Mouse (Mus musculus) embryonic facial prominence, embryonic 15.5 days (tissue): Measurements from ENCODE around the gene Cadps. TPM values are rescaled to one million over a fixed set of nuclear protein-coding genes. Genes with fewer than 3 reads are reported as not detected.

Source experiments
- ATAC-seq: fragments of 200-750 bp; cut with Nextera tagmentation; 2 replicates; pipeline ENCODE4 v1.8.0; 2017; ENCODE audit warnings: low read depth, moderate TSS enrichment; ENCODE audit not compliant: insufficient number of reproducible peaks, low FRiP score, low TSS enrichment
- H3K27ac ChIP-seq: fragments of 300-500 bp; sonication (generic); replicated peaks from 2 replicates; pipeline ENCODE4 v1.5.1; 2015; ENCODE audit warnings: mild to moderate bottlenecking, inconsistent platforms
- H3K27me3 ChIP-seq: fragments of 300-500 bp; sonication (generic); 2 replicates; pipeline ENCODE4 v1.6.1; 2015; ENCODE audit warnings: inconsistent platforms
- H3K36me3 ChIP-seq: fragments of 300-500 bp; sonication (generic); 2 replicates; pipeline ENCODE4 v1.6.1; 2015; ENCODE audit warnings: mild to moderate bottlenecking, inconsistent platforms
- H3K4me1 ChIP-seq: fragments of 300-500 bp; sonication (generic); 2 replicates; pipeline ENCODE4 v1.6.1; 2015; ENCODE audit warnings: inconsistent platforms
- H3K4me2 ChIP-seq: fragments of 300-500 bp; sonication (generic); replicated peaks from 2 replicates; pipeline ENCODE4 v1.6.1; 2015; ENCODE audit warnings: mild to moderate bottlenecking, inconsistent platforms
- H3K4me3 ChIP-seq: fragments of 300-500 bp; sonication (generic); replicated peaks from 2 replicates; pipeline ENCODE4 v1.5.1; 2015; ENCODE audit warnings: mild to moderate bottlenecking, inconsistent platforms
- H3K9ac ChIP-seq: fragments of 300-500 bp; sonication (generic); 2 replicates; pipeline ENCODE4 v1.6.1; 2015; ENCODE audit warnings: inconsistent platforms
- H3K9me3 ChIP-seq: fragments of 300-500 bp; sonication (generic); replicated peaks from 2 replicates; pipeline ENCODE4 v1.6.1; 2016; ENCODE audit warnings: inconsistent platforms
- WGBS: fragments of 180-500 bp; shearing (Covaris S2); methylation state at CpG from one replicate; pipeline ENCODE4 v1.1.7; 2015; 5-methylcytosine and 5-hydroxymethylcytosine counted together
- polyA plus RNA-seq: library from polyadenylated mRNA; unstranded; fragments of >200 nt; fragmentation: Nextera tagmentation; extraction: Ambion mirVana; gene quantifications from 2 replicates; pipeline ENCODE4 v1.2.1, GENCODE M21; 2015

Cadps gene
- polyA plus RNA-seq, 1 experiment from 2014 or later, result 1.4 TPM

DNA sequence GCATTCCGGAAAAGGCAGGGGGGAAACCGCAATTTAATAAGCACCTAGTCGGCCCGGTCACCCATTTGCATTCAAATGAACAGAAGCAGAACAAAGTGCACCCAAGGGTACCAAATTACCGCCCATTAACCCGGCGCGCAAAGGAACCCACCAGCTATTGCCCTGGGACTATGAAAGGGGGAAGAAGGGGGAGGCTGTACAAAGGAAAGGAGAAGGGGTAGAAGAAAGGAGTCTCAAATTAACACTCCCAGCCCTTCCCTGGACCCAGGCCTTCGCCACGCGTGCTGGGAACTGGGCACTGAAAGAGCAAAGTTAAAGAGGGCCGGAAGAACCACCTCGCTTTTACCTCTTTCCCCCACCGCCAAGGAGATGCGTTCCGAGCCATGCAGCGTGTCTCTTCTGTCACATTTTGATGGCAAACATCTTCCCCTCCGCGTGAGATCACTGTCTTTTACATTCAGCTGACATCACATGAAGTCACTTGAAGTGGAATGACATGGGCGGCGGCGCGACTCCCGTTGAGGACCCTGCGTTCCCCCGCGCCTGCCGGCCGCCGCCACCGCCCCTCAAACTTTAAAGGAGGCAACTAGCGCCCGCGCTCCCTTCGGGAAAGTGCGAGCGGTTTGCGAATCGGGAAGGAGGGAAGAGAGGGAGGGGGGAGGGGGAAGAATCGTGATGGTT, 477.5 kb downstream of the Cadps start:
- peaks cover 97% of the 10 kb centered on the region for H3K27me3 ChIP-seq
- peaks cover 34% of the 10 kb centered on the region for H3K4me1 ChIP-seq
- H3K4me3 ChIP-seq, result peak overlapping the region; percentile 31
- H3K27ac ChIP-seq, result no peak overlapping the region
- no peak; the same call in 1 of the 2 replicates for ATAC-seq
- under 1% methylated on average over 40 of the region's 40 CpGs for WGBS
- H3K4me2 ChIP-seq, result peak overlapping the region; percentile 42
- H3K9me3 ChIP-seq, result no peaks in the 10 kb centered on the region
- no peaks in the 10 kb centered on the region for H3K36me3 ChIP-seq
- no peak overlapping the region for H3K9ac ChIP-seq

DNA sequence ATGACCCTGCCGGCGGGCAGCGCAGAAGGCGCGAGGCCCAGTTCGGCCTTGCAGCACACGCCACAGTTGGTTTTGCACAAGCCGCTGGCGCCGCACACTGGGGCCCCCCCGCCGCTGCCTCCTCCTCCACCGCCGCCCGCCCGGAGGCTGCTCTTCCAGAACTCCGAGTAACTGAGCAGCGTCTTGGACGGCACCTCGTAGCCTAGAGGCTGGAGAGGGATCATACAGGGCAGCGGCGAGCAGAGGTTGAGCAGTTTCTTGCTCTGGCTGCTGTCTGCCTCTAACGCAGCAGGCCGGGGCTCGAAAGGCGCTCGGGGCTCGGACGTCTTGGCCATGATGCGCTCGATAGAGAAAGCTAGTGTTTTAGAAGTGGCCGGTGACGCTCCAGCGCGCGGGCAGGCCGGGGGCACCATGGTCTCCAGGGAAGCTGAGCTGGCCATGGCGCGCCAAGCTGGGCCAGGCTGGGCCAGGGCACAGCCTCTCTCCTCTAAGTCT, 478.1 kb downstream of the Cadps start:
- no peak for ATAC-seq
- Histone ChIP-seq H3K36me3 (no peaks in the 10 kb centered on the region), H3K4me1 (peaks cover 38% of the 10 kb centered on the region), H3K27ac (no peak overlapping the region), H3K4me3 (peak overlapping the region; percentile 28), H3K9me3 (no peaks in the 10 kb centered on the region), H3K27me3 (peaks cover 98% of the 10 kb centered on the region), H3K4me2 (peak overlapping the region; percentile 42), H3K9ac (no peak overlapping the region)
- under 1% methylated on average over 39 of the region's 39 CpGs for WGBS

DNA sequence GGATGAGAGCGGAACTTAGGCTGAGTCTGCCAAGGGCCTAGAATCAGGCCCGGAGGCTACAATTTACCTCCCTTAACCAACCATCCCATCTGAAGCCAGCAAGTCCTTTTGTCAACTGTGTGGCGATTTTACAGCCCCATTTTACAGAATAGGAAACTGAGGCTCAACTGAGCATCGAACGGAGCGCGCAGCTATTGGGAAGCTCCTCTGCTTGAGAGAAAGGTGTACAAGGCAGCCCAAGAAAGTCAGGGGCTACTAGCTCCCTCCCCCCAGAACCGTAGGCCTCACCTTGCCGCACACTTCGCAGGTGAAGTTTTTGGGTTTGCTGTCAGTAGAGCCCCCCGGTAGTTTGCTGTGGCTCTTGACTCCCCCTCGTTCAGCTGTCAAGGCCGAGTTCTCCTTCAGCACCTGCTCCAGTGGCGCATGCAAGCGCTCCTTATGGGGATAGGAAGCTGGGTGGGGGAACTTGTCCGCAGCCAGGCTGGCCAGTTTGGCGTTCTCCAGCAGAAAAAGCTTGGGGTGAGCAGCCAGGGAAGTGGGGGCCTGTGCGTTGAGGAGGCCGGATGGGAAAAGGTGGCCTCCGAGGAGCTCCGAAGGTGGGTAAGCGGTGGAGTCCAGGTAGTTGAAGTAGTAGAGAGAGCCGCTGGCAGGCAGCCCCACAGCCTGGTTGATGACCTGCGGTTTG, 478.7 kb downstream of the Cadps start:
- no peak for ATAC-seq
- Histone ChIP-seq H3K4me3 (peak overlapping the region; percentile 28), H3K4me2 (peak overlapping the region; percentile 42), H3K27ac (no peak overlapping the region), H3K9ac (no peak overlapping the region), H3K27me3 (peaks cover 97% of the 10 kb centered on the region), H3K4me1 (peaks cover 38% of the 10 kb centered on the region), H3K36me3 (no peaks in the 10 kb centered on the region), H3K9me3 (no peaks in the 10 kb centered on the region)
- 2% methylated on average over 24 of the region's 24 CpGs for WGBS

DNA sequence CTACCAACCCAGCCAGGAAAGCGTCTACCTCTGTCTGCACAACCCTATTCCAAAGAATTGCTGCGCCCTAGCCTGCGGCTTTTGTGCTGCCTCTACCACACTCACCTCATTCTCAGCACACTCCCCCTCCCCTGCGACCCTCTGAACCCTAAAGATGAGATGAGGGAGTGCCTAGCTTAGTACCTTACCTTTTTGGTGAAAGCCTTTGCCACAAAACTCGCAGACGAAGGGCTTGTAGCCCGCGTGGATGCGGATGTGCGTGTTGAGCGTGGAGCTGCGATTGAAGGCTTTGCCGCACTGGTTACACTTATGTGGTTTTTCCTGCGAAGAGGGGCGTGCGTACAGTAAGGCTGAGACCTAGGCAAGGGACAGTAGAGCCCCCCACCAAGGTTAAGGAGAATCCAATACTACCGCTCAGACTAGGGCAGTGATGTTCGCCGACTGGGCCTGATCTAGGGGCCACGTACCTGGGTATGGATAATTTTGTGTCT, 479.4 kb downstream of the Cadps start:
- Histone ChIP-seq H3K27ac (no peak overlapping the region), H3K36me3 (no peaks in the 10 kb centered on the region), H3K27me3 (peaks cover 95% of the 10 kb centered on the region), H3K4me2 (no peak overlapping the region), H3K9ac (no peak overlapping the region), H3K4me3 (no peak overlapping the region), H3K4me1 (peaks cover 38% of the 10 kb centered on the region), H3K9me3 (no peaks in the 10 kb centered on the region)
- no peak for ATAC-seq
- 2% methylated on average over 20 of the region's 20 CpGs for WGBS

DNA sequence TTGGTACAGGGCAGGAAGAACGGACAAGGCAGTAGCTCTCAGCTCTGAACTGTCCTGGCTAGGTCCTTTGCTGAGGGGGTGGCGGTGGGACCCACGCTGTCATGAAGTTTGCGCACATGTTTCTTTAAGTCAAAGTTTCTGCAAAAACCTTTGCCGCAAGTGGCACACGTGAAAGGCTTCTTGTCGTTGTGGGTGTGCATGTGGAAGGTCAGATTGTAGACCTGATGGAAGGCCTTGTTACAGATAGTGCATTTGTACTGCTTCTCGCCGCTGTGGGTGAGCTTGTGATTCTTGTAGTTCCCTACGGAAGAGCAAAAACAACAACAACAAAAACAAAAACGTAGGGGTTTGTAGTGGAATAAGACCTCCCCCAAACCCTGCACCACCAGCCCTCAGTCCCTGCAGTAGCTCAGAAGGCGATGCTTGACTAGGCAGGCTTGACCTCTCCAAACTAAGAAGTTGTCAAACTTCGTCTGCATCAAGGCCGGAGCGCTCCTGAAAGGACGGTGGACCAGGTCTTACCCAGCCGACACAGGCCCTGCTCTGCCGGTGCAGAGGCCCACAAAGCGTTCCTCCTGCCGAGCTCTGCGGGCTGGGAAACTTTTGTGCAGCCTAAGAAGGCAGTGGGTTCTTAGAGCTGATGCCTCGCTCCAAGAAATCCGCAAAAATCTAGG, 480.3 kb downstream of the Cadps start:
- Histone ChIP-seq H3K36me3 (no peaks in the 10 kb centered on the region), H3K9ac (no peak overlapping the region), H3K4me1 (peaks cover 38% of the 10 kb centered on the region), H3K27ac (no peak overlapping the region), H3K27me3 (peaks cover 95% of the 10 kb centered on the region), H3K9me3 (no peaks in the 10 kb centered on the region), H3K4me2 (no peak overlapping the region), H3K4me3 (no peak overlapping the region)
- no peak for ATAC-seq
- WGBS, result 3% methylated on average over 23 of the region's 23 CpGs

DNA sequence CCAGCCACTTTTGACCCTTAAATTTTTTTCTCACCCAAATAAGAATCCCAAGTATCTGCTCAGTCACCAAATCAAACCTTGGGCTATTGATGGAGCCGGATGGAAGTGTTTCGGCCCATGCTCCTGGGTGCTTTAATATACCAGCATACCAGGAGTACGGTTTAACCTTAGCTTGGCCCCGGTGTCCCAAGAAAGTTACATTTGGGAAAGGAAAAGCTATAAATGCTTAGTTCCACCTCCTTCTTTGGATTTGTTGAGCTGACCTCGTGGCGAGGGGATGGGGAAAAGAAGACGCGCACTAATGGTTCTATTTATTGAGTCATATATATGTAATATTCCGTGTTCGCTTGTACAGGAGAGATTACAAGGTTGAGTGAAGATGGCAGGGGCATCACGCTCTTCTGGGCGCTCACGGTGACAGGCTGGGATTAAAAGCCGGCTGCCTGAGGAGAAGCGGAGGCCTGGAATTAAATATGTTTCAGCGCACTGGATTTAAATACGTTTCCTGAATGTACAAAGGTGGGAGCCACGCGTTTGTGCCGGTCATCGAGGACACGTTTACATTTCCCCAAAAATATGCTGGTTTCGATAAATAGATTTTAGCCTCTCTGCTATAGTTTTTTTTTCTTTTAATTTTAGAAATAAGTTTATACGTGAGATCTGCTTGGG, 481.0 kb downstream of the Cadps start:
- H3K27me3 ChIP-seq, result peaks cover 95% of the 10 kb centered on the region
- no peaks in the 10 kb centered on the region for H3K36me3 ChIP-seq
- peaks cover 38% of the 10 kb centered on the region for H3K4me1 ChIP-seq
- H3K4me3 ChIP-seq, result no peak overlapping the region
- H3K9me3 ChIP-seq, result no peaks in the 10 kb centered on the region
- H3K27ac ChIP-seq, result no peak overlapping the region
- H3K4me2 ChIP-seq, result no peak overlapping the region
- no peak overlapping the region for H3K9ac ChIP-seq
- 4% methylated on average over 24 of the region's 24 CpGs for WGBS
- ATAC-seq, result no peak

DNA sequence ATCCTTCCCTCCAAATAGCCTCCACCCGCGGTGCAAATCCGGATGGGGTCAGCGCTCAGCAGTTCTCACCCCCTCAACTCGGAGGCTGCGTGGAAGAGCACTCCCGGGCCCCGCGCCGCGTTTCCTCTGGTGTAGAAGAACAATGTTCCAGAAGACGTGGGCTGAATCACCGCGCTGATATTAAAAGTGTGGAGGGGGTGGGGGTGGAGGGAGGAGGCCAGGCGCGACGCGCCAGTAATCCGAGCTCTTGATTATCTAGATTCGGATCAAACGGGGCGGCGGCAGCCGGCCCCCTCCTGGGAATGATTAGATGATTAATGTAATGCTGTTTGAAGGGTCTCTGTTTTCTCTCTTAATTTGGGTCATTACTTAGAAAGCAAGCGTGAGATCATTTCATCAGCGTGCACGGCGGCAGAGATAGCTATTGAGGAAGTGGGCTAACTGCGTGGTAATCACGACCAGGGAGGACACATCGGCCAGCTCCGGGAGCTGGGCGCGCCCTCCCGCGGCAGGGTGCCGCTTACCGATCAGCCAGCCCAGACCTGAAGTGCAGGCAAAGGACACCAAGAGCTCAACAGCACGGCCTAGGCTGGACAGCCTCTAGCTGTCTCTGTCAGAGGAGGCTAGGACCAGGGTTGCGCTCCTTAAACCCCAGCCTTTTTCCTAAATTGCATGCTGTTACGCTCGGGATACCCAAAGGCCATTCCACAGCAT, 481.6 kb downstream of the Cadps start:
- H3K9ac ChIP-seq, result no peak overlapping the region
- peaks cover 94% of the 10 kb centered on the region for H3K27me3 ChIP-seq
- peak overlapping the region; percentile 18; the same call in 1 of the 2 replicates for H3K4me3 ChIP-seq
- peak overlapping the region; percentile 15; the same call in 1 of the 2 replicates for H3K4me2 ChIP-seq
- under 1% methylated on average over 42 of the region's 42 CpGs for WGBS
- H3K36me3 ChIP-seq, result no peaks in the 10 kb centered on the region
- H3K27ac ChIP-seq, result no peak overlapping the region
- ATAC-seq, result no peak
- H3K4me1 ChIP-seq, result peaks cover 32% of the 10 kb centered on the region
- no peaks in the 10 kb centered on the region for H3K9me3 ChIP-seq

DNA sequence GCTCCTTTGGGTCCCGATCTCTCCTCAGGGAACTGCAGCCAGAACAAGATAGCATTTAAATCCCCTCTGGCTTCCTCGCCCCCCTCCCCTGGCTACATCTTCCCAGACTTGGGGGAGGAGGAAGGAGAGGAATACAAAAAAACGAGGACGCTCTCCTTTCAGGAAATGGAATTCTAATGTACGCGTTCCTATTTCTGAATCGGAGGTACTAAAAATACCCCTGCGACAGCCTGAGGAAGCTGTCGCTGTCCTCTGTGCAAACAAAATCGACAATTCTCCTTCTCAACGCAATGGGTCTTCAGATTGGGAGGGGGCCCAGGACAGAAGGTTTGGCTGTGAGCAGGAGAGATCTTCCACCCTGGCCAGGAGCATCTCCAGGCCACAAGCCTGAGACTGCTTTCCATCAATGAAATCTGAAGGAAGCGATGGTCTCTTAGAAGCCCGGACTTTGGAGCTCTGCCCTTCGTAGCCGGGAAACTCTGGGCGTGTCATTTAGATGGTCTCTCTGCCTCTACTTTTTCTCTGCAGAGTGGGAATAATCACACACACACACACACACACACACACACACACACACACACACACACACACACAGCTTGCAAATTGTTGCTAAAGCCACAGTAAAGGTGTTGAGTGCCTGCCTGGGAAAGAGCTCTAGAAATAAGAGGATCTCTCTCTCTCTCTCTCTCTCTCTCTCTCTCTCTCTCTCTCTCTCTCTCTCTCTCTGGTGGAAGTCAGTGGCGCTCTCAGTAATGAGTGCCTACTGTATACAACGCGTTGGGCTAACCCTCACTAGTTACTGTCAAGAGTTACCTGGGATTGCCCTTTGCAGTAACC, 482.4 kb downstream of the Cadps start:
- Histone ChIP-seq H3K9me3 (no peaks in the 10 kb centered on the region), H3K4me2 (no peak overlapping the region), H3K4me3 (no peak overlapping the region), H3K27ac (no peak overlapping the region), H3K4me1 (peaks cover 24% of the 10 kb centered on the region), H3K36me3 (no peaks in the 10 kb centered on the region), H3K9ac (no peak overlapping the region), H3K27me3 (peaks cover 93% of the 10 kb centered on the region)
- no peak for ATAC-seq
- under 1% methylated on average over 19 of the region's 19 CpGs for WGBS

DNA sequence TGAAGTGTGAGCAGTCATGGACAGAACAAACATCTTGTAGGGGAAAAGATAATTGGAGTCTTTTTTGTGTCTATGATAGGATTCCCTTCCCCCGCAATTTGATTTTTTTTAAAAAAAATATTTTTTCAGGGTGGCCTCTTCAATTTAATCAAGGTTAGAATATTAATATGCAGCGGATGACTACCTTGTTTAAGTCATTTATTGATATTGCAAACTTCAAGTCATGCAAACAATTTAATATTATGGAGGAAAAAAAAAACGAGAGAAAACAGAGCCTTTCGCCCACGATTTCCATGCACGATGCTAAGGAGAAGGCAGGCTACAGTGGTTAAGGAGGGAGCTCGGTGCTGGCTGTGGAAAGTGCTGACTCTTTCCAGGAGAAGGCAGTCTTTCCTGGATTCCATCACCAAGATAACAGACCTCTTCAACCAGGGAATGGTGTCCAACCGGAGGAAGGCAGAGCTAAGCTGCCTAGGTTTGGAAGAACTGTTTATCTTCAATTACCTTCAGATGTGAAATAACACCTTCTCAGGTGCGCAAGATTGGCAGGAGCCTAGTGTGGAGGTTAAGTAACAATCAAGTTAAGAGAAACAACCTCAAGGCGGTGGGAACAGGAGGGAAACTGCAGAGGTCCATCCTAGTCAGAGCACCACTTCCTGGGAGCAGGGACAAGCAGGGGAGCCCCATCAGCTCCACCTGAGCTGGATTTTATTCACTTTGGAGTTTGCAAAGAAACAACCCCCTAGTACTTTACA, 483.9 kb downstream of the Cadps start:
- H3K9me3 ChIP-seq, result no peaks in the 10 kb centered on the region
- no peaks in the 10 kb centered on the region for H3K36me3 ChIP-seq
- no peak overlapping the region for H3K4me3 ChIP-seq
- 2% methylated on average over 10 of the region's 10 CpGs for WGBS
- H3K27me3 ChIP-seq, result peaks cover 90% of the 10 kb centered on the region
- ATAC-seq, result no peak
- H3K4me1 ChIP-seq, result peaks cover 11% of the 10 kb centered on the region
- H3K9ac ChIP-seq, result no peak overlapping the region
- no peak overlapping the region for H3K27ac ChIP-seq
- no peak overlapping the region for H3K4me2 ChIP-seq
